Mouse (Mus musculus): ENCODE measurements at regions not wholly inside any gene's neighbourhood (a gene's known extent, or its start where the extent isn't known, plus 50 kb on each side); places are given as distances from the start of the nearest gene placed in this dataset.
"Not testable (repeated sequence)": the region's sequence is repeated elsewhere in the genome, so short reads cannot be mapped to it uniquely, and the experiment has no call there.

DNA sequence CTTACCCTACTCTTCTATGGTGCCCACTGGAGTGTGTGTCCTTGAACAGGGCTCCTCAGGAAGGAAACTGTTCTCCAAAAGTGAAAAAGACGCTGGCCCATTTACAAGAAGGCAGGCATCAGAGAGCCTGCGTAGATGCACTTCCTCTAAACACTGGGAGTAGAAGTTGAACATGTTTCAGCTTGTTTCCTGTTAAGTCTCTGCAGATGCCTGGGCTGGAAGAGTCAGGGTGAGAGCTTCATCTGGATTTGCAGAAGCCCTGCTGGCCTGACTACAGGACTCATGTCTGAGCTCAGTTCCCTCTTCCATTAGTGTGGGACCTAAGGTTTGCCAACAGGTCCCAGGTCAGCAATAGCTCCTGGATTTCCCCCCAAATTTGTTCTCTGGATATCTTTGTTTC is 54.7 kb upstream of the Nlrp1b start:
- 72% methylated on average over 2 of the region's 2 CpGs for WGBS
- Histone ChIP-seq H3K9me3 (ENCODE audit: low read length) (no peaks in the 10 kb centered on the region), H3K4me3 (ENCODE audit: low read length) (no peak overlapping the region), H3K36me3 (ENCODE audit: insufficient read depth, low read length) (no peaks in the 10 kb centered on the region), H3K4me2 (replicated peaks; ENCODE audit: low read depth, low read length) (no peak overlapping the region), H3K4me1 (ENCODE audit: insufficient read depth, low read length) (no peaks in the 10 kb centered on the region), H3K27ac (ENCODE audit: low read length) (no peak overlapping the region), H3K9ac (replicated peaks; ENCODE audit: low read length) (no peak overlapping the region), H3K27me3 (ENCODE audit: insufficient read depth, low read length) (no peaks in the 10 kb centered on the region)
- no peak for ATAC-seq (ENCODE audit: low FRiP score, low TSS enrichment)

- not testable (repeated sequence) for H3K27me3 ChIP-seq (ENCODE audit: insufficient read depth, low read length); H3K9me3 ChIP-seq (ENCODE audit: low read length); ATAC-seq (ENCODE audit: low FRiP score, low TSS enrichment); H3K9ac ChIP-seq (replicated peaks; ENCODE audit: low read length); H3K4me3 ChIP-seq (ENCODE audit: low read length); H3K4me1 ChIP-seq (ENCODE audit: insufficient read depth, low read length); H3K4me2 ChIP-seq (replicated peaks; ENCODE audit: low read depth, low read length); H3K36me3 ChIP-seq (ENCODE audit: insufficient read depth, low read length); H3K27ac ChIP-seq (ENCODE audit: low read length)
Measured at GRCm38 (mm10) chr11:71288243-71288642, 57.7 kb upstream of the Nlrp1b start.

- no peaks in the 10 kb centered on the region for H3K4me1 ChIP-seq (ENCODE audit: insufficient read depth, low read length)
- no peak overlapping the region for H3K4me2 ChIP-seq (replicated peaks; ENCODE audit: low read depth, low read length)
- WGBS = 84% methylated on average over 1 of the region's 1 CpGs
- no peak overlapping the region for H3K4me3 ChIP-seq (ENCODE audit: low read length)
- H3K27ac ChIP-seq (ENCODE audit: low read length) = no peak overlapping the region
- H3K36me3 ChIP-seq (ENCODE audit: insufficient read depth, low read length) = no peaks in the 10 kb centered on the region
- no peaks in the 10 kb centered on the region for H3K9me3 ChIP-seq (ENCODE audit: low read length)
- ATAC-seq (ENCODE audit: low FRiP score, low TSS enrichment) = no peak
- no peak overlapping the region for H3K9ac ChIP-seq (replicated peaks; ENCODE audit: low read length)
- no peaks in the 10 kb centered on the region for H3K27me3 ChIP-seq (ENCODE audit: insufficient read depth, low read length)
Measured at GRCm38 (mm10) chr11:71289490-71289889, 59.0 kb upstream of the Nlrp1b start.

- 62% methylated on average over 1 of the region's 1 CpGs for WGBS
Measured at GRCm38 (mm10) chr11:71299479-71299878, 68.9 kb upstream of the Nlrp1b start.

DNA sequence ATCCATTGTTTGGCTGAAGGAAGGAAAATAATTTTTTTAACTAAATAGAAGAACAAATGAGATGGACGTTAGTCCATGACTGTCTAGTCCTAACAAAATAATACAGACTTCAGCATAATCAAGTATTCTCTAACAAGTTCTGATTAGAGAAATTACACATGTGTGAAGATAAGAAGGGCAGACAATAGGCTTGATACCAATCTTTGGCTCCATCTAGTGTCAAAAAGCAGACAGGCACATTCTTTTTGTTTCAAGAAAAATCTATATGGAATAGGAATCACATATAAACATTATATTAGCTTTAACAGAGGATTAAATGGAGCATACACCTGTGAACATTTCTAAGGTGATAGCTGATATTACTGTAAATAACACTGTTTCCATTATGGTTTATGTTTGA is 92.9 kb upstream of the Nlrp1b start:
- H3K4me2 ChIP-seq (replicated peaks; ENCODE audit: low read depth, low read length) = no peak overlapping the region
- no peak overlapping the region for H3K9ac ChIP-seq (replicated peaks; ENCODE audit: low read length)
- no peak overlapping the region for H3K27ac ChIP-seq (ENCODE audit: low read length)
- no peaks in the 10 kb centered on the region for H3K27me3 ChIP-seq (ENCODE audit: insufficient read depth, low read length)
- no peaks in the 10 kb centered on the region for H3K9me3 ChIP-seq (ENCODE audit: low read length)
- no peaks in the 10 kb centered on the region for H3K36me3 ChIP-seq (ENCODE audit: insufficient read depth, low read length)
- 27% methylated on average over 1 of the region's 1 CpGs for WGBS
- no peaks in the 10 kb centered on the region for H3K4me1 ChIP-seq (ENCODE audit: insufficient read depth, low read length)
- no peak for ATAC-seq (ENCODE audit: low FRiP score, low TSS enrichment)
- H3K4me3 ChIP-seq (ENCODE audit: low read length) = no peak overlapping the region

More at GRCm38 (mm10) chr11:71299479-71299878, 68.9 kb upstream of the Nlrp1b start:
- no peak overlapping the region for H3K4me2 ChIP-seq (replicated peaks; ENCODE audit: low read depth, low read length)
- no peaks in the 10 kb centered on the region for H3K9me3 ChIP-seq (ENCODE audit: low read length)
- H3K4me3 ChIP-seq (ENCODE audit: low read length) = no peak overlapping the region
- no peak overlapping the region for H3K9ac ChIP-seq (replicated peaks; ENCODE audit: low read length)
- no peaks in the 10 kb centered on the region for H3K36me3 ChIP-seq (ENCODE audit: insufficient read depth, low read length)
- no peak for ATAC-seq (ENCODE audit: low FRiP score, low TSS enrichment)
- H3K4me1 ChIP-seq (ENCODE audit: insufficient read depth, low read length) = no peaks in the 10 kb centered on the region
- H3K27me3 ChIP-seq (ENCODE audit: insufficient read depth, low read length) = no peaks in the 10 kb centered on the region
- no peak overlapping the region for H3K27ac ChIP-seq (ENCODE audit: low read length)

- ATAC-seq (ENCODE audit: low FRiP score, low TSS enrichment) = no peak
- Histone ChIP-seq H3K4me1 (ENCODE audit: insufficient read depth, low read length) (no peaks in the 10 kb centered on the region), H3K27ac (ENCODE audit: low read length) (no peak overlapping the region), H3K36me3 (ENCODE audit: insufficient read depth, low read length) (no peaks in the 10 kb centered on the region), H3K4me3 (ENCODE audit: low read length) (no peak overlapping the region), H3K4me2 (replicated peaks; ENCODE audit: low read depth, low read length) (no peak overlapping the region), H3K27me3 (ENCODE audit: insufficient read depth, low read length) (no peaks in the 10 kb centered on the region), H3K9ac (replicated peaks; ENCODE audit: low read length) (no peak overlapping the region), H3K9me3 (ENCODE audit: low read length) (no peaks in the 10 kb centered on the region)
- 3% methylated on average over 1 of the region's 1 CpGs for WGBS
Measured at GRCm38 (mm10) chr11:71337428-71337827, 106.9 kb upstream of the Nlrp1b start.

DNA sequence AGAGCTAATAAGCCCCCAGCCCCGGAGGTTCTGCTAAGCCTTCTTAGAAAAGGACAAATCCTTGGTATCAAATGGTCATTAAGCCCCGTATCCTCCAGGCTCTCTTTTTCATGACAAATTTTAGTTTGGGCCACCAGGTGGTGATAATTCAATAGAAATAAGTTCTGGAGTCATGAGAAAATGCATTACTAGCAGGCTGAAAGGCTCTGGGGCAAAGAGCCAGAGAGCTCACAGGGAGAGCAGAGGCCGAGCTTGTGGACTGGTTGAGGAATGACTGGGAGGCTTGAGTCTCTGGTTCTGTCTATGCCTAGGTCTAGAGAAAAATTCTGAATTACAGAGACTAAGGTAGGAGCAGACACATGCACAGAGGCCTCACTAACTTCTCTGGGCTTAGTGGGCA is 115.5 kb upstream of the Nlrp1b start:
- Histone ChIP-seq H3K9ac (replicated peaks; ENCODE audit: low read length) (no peak overlapping the region), H3K4me2 (replicated peaks; ENCODE audit: low read depth, low read length) (no peak overlapping the region)
- WGBS = 51% methylated on average over 3 of the region's 3 CpGs

DNA sequence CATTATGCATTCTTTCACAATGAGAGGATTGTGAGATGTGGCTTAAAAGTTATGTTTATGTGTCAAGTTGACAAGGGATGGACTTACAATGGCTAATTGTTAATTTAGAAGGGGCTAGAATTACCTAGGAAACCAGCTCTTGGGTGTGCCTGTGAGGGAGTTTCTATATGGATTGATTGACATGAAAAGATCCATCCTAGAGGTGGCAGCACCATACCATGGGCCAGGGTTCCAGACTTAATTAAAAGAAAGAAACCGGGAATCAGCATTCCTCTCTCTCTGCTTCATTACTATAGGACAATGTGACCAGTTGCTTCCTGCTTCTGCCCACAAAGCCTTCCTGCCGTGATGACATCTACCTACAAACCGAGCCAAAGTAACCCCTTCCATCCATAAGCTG is 126.6 kb upstream of the Nlrp1b start:
- no peaks in the 10 kb centered on the region for H3K27me3 ChIP-seq (ENCODE audit: insufficient read depth, low read length)
- no peaks in the 10 kb centered on the region for H3K4me1 ChIP-seq (ENCODE audit: insufficient read depth, low read length)
- no peaks in the 10 kb centered on the region for H3K9me3 ChIP-seq (ENCODE audit: low read length)
- 62% methylated on average over 3 of the region's 3 CpGs for WGBS
- H3K4me3 ChIP-seq (ENCODE audit: low read length) = no peak overlapping the region
- H3K9ac ChIP-seq (replicated peaks; ENCODE audit: low read length) = no peak overlapping the region
- no peaks in the 10 kb centered on the region for H3K36me3 ChIP-seq (ENCODE audit: insufficient read depth, low read length)
- ATAC-seq (ENCODE audit: low FRiP score, low TSS enrichment) = no peak
- H3K27ac ChIP-seq (ENCODE audit: low read length) = no peak overlapping the region
- H3K4me2 ChIP-seq (replicated peaks; ENCODE audit: low read depth, low read length) = no peak overlapping the region

More for the DNA sequence above, 115.5 kb upstream of the Nlrp1b start:
- Histone ChIP-seq H3K4me3 (ENCODE audit: low read length) (no peak overlapping the region), H3K27me3 (ENCODE audit: insufficient read depth, low read length) (0 out of 2 replicates have a peak, but pooled peaks cover 2% of the 10 kb centered on the region), H3K4me1 (ENCODE audit: insufficient read depth, low read length) (no peaks in the 10 kb centered on the region), H3K36me3 (ENCODE audit: insufficient read depth, low read length) (no peaks in the 10 kb centered on the region), H3K27ac (ENCODE audit: low read length) (no peak overlapping the region), H3K9me3 (ENCODE audit: low read length) (no peaks in the 10 kb centered on the region)
- no peak for ATAC-seq (ENCODE audit: low FRiP score, low TSS enrichment)

GRCm38 (mm10) chr11:71360856-71361255 is 130.3 kb upstream of the Nlrp1b start:
- ATAC-seq (ENCODE audit: low FRiP score, low TSS enrichment) = no peak
- no peaks in the 10 kb centered on the region for H3K9me3 ChIP-seq (ENCODE audit: low read length)
- H3K27ac ChIP-seq (ENCODE audit: low read length) = no peak overlapping the region
- no peak overlapping the region for H3K4me3 ChIP-seq (ENCODE audit: low read length)
- no peaks in the 10 kb centered on the region for H3K4me1 ChIP-seq (ENCODE audit: insufficient read depth, low read length)
- H3K9ac ChIP-seq (replicated peaks; ENCODE audit: low read length) = no peak overlapping the region
- WGBS = 84% methylated on average over 5 of the region's 5 CpGs
- no peaks in the 10 kb centered on the region for H3K36me3 ChIP-seq (ENCODE audit: insufficient read depth, low read length)
- H3K27me3 ChIP-seq (ENCODE audit: insufficient read depth, low read length) = no peaks in the 10 kb centered on the region
- no peak overlapping the region for H3K4me2 ChIP-seq (replicated peaks; ENCODE audit: low read depth, low read length)

GRCm38 (mm10) chr11:71371871-71372270 is 141.3 kb upstream of the Nlrp1b start:
- H3K27ac ChIP-seq (ENCODE audit: low read length) = no peak overlapping the region
- no peak overlapping the region for H3K4me3 ChIP-seq (ENCODE audit: low read length)
- WGBS = 49% methylated on average over 5 of the region's 5 CpGs
- no peak overlapping the region for H3K9ac ChIP-seq (replicated peaks; ENCODE audit: low read length)
- H3K4me2 ChIP-seq (replicated peaks; ENCODE audit: low read depth, low read length) = no peak overlapping the region
- no peaks in the 10 kb centered on the region for H3K27me3 ChIP-seq (ENCODE audit: insufficient read depth, low read length)
- H3K9me3 ChIP-seq (ENCODE audit: low read length) = no peaks in the 10 kb centered on the region
- no peak for ATAC-seq (ENCODE audit: low FRiP score, low TSS enrichment)
- no peaks in the 10 kb centered on the region for H3K4me1 ChIP-seq (ENCODE audit: insufficient read depth, low read length)
- H3K36me3 ChIP-seq (ENCODE audit: insufficient read depth, low read length) = no peaks in the 10 kb centered on the region

DNA sequence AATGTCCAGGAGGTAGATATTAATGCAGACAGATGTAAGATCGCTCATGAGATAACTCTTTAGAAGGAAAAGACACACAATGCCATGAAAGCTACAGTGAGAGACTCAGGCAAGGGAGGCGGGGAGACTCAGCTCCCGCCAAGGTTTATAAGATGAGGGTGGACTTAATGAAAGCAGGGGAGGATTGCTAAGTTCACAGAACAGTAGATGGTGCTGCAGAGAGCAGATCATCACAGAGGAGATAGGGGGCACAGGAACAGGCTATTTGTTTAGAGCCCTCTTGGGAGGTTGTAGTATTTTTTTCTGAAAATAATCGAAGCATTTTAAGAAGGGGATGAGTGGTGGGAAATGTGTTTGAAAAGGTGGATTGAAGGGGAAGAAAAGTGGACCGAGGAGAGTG is 144.6 kb upstream of the Nlrp1b start:
- Histone ChIP-seq H3K36me3 (ENCODE audit: insufficient read depth, low read length) (no peaks in the 10 kb centered on the region), H3K9me3 (ENCODE audit: low read length) (no peaks in the 10 kb centered on the region), H3K27ac (ENCODE audit: low read length) (no peak overlapping the region), H3K27me3 (ENCODE audit: insufficient read depth, low read length) (no peaks in the 10 kb centered on the region), H3K4me1 (ENCODE audit: insufficient read depth, low read length) (no peaks in the 10 kb centered on the region), H3K4me3 (ENCODE audit: low read length) (no peak overlapping the region), H3K9ac (replicated peaks; ENCODE audit: low read length) (no peak overlapping the region), H3K4me2 (replicated peaks; ENCODE audit: low read depth, low read length) (no peak overlapping the region)
- 71% methylated on average over 5 of the region's 5 CpGs for WGBS
- ATAC-seq (ENCODE audit: low FRiP score, low TSS enrichment) = no peak

Data from kidney, embryonic 16.5 days (tissue).